Mouse (Mus musculus): ENCODE data around the gene Actr6.
A peak's percentile ranks its signal among the peaks of the same experiment; 100 is the strongest.

The Actr6 gene

DNA sequence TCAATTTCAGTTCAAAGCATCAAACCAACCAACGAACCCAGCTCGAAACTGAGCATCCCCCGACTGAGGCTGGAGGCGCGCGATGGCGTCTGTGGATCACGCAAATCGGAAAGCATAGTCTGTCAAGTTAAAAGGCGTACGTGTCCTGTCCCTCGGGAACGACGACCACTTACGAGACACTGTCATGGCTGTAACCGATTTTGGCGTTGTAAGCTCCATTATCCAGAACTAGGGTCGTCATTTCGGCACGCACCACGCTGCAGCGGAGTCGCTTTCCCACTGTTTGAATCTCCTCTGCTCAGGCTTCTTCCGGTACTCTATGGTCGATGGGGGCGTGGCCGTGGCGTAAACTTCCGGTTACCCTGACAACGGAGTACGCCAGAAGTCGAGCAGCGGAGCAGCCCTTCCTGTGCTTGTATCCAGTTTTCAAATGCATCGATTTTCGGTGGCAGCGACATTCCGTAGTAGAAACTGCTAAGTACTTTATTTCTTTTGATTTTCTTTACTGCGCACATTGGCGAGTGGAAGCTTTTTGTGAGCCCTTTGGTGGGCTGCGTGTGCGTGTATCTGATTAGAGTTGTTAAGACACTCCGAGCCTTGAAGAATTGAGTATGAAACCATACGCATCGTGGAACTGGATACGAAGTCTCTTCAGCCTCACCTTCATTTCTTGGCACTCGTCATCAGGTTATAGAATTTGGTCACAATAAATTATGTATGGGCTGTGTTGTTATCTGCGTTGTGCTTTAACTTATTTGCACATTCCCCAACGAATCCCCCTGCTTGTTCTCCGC is at the start of gene Actr6:
TSS of gene Actr6 (minus strand) at position 295 of the 794 bp plus-strand sequence.
- DNase-seq = peak; percentile 84 to 90

DNA sequence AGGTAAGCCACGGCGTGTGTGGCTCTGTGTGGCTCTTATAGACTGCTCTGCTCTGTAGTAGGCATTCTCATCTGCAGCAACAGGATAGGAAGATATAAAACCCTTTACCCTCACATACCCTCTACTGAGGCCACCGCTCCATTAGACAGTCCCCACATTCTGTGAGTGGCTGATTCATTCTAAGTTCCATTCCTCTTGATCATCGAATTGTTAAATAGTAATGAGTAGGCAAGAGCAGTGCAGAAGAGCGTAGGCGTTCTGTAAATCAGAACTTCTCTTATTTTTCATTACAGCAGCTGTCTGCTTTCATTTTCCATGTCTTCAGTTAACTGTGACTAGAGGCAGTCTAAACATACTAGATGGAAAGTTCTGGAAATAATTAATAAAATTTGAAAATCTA is 43.9 kb upstream of the Actr6 start:
- DNase-seq = no peak

DNA sequence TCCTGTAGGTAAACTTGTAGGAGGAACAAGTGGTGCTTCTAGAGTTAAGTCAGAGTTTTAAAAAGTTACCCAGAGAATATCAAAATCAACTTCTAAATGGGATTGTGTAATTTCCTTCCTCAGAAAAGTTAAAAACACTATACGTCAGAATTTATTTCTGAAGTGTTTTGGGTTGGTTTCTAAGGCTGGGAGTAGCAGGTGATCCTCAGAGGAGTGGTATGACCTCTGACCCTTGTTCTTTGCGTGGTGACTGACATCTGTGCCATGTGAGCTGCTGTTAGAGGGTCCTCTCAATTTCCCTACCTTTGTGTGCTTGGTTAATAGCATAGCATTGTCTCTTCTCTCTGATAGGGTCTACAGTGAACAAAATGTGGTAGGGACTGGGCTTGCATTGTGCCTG is 39.8 kb upstream of the Actr6 start:
- no peak for DNase-seq

DNA sequence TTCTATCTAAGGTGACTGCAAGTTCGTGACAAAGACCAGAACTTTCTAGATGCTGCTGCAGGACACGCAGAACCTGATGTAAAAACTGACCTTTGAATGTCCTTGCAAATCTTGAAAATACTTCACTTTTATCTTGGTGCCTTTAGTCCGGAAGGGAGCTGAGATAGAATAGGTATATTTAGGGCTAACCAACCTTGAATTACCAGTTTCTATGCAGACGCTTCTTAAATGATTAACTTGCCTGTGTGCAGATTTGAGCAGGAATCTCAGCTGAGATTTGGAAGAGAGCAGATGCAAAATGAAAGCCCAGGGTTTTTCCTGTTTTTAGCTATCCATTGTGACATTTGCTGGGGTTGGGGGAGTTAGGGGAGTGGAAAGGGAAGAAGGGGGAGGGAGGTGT is 37.0 kb upstream of the Actr6 start:
- DNase-seq = no peak

DNA sequence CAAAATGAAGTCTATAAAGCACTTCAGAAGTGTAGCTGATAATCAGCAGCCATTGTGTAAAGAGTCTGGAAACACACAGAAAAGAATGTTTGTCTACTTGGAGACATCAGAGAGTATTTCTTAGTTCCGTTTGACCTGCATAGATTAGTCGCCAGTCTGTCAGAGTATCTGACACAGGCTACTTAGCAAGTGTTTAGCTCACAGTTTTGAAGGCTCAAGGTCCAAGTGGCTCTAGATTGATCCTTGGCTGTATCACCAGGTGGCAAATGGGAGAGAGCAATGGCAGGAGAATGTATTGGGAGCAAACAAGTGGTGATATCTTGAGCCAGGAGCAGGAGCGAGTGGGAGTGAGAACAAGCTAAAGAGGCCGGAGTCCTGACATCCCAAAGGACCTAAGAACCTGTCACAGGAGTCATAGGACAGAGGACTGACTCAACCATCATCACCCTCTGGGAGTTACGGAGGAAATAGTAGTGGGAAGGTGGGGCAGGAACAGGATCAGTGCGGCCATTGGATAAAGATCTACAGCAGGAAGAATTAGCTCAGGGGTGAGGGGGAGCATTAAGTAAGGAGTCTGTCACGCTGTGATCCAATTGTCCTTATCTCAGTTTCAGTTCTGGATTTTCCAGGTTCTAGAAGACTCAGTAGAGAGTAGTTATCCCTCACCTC is 36.4 kb upstream of the Actr6 start:
- no peak for DNase-seq

DNA sequence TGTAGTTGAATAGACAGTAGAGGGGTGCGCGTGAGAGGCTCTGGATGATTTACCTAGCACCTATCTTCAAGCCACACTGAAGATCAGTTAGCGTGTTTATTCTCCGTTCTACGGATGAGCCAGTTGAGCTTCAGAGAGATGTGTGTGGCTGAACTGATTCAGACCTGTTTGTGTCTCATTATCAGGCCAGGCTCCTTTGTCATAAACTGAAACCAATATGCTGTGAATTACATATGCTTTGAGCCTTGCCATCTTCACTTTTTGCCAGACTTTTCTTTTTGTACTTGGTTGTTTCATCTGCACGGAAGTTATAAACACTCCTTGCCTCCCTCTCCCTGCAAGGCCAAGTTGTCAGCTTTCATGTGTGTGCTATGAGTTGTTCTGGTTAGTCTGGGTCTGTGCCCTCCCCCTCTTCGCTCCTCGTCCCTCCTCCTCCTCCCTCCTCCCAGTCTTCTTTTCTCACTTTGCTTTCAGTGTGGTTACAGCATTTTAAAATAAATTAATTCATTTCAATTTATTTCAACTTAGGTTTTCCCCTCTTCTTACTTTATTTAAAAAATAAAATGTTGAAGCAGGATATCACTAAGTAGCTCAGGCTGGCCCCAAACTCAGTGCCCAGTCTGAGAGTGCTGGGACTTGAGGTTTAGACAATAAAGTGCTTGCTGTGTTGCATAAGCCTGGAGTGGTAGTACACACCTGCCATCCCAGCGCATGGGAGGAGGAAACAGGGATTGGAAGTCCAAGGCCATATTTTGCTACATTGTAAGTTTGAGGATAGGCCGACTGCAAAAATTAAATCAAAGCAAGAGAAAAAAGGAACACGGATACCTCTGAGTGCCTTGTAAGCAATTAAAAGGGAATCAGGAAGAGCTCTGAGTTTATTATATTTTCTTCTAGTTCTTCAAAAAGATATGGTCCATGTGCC is 34.0 kb upstream of the Actr6 start:
- DNase-seq = no peak

DNA sequence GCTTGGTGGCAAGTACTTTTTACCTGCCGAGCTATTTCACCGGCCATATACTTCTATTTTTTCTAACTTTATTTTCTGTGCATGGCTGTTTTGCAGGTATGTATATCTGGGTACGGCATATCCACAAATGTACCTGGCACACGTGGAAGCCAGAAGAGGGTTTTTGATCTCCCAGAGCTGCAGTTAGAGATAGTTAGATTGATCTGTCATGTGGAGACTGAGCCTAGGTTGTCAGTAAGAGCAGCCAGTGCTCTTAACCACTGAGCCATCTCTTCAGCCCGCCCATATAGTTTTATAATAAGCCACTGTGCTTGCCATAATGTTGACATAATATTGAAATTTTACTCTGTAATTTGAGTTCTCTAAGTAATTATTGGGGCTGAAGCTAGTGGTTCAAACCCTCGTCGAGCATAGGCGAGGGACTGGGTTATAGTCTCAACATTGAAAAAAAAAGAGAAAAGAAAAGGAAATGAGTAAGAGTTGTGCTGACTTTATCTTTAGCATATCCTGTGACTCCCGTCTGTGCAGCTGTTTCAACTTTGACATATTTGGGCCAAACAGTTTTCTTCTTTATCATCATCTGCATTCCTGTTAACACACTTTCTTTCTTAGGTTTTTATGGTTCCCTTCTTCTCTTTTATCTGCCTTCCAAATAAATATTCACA is 32.5 kb upstream of the Actr6 start:
- DNase-seq = no peak

DNA sequence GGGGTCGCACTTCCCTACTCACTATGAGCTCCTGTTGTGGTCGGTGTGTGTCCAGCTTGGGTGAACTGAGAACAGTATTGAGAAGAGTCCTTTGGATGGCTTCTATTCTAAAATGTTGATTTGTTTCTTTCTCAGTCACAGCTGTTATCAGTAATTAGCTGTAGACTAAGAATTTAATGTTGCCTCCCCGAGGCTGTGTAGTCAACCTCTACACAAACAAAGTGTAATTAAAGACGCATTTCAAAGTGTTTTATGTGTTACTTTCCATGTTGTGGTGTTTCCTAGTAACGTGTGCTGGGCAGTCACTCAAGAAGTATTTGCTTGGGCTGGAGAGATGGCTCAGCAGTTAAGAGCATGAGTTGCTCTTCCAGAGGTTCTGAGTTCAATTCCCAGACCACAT is 28.7 kb upstream of the Actr6 start:
- no peak for DNase-seq

DNA sequence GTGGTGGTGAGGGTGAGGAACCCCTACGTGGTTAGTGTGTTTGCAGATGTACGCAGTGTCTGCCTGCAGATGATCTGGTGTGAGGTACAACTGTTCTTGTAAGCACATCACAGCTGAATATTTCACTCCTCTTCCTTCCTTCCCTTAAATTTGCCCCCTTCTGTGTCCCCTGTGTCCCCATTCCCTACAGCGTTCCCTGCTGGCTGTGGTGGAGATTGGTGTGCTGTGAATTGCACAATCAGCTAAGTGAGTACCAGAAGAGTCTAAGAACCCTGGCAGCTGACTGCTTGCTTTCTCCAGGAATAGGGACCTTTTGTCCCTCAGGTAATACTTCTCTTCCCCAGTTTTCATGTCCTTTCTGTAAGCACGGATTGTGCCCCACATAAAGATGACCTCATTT is 23.1 kb upstream of the Actr6 start:
- DNase-seq = no peak

DNA sequence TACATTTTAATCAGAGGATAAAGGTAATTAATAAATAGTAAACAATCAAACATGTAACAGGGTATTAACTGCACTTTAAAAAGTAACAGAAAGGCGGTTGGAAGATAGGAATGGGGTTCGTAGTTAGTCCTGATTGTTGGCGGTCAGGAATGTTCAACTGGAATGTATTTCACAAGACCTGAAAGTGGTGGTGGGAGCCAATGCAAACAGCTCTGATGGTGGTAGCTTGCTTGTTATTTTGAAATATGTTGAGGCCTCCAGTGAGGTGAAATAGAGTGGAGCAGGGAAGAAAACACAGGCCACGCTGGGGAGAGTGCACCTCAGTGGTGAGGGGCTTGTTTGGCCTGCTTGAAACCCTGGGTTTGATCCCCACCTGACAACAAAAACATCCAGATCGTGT is 19.0 kb upstream of the Actr6 start:
- DNase-seq = no peak

DNA sequence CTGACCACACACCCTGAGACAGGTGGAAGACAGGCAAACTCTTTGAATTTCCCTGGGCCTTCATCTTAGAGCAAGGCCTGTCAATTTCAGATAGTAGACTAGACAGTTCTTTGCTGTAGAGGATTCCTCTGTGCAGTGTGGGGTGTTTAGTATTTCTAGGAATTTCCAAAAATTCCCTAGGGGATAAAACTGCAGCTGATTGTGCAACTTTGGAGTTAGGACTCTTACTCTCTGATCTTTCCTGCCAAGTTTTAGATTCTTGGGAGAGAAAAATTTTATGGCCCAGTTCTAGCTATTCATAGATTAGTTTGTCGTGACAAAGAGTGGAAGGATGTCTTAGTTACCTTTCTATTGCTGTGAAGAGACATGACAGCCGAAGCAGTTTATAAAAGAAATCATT is 16.5 kb upstream of the Actr6 start:
- DNase-seq = no peak

DNA sequence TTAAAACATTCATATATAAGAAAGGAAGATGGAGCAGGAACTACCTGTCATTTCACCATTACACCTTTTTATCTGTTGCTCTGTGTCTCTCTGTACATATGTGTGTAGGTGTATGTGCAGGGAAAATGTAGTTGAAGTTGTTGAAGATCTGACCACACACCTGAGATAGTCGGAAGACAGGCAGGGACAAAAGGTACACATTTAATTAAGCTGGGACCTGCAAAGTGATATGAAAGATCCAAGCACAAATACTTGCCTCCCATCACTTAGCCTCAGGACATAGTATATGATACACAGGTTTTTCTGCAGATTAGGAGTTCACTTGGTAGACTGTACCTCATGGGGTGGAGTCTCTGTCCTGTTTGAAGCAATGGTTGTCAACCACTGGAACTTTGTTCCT is 15.8 kb upstream of the Actr6 start:
- no peak for DNase-seq

DNA sequence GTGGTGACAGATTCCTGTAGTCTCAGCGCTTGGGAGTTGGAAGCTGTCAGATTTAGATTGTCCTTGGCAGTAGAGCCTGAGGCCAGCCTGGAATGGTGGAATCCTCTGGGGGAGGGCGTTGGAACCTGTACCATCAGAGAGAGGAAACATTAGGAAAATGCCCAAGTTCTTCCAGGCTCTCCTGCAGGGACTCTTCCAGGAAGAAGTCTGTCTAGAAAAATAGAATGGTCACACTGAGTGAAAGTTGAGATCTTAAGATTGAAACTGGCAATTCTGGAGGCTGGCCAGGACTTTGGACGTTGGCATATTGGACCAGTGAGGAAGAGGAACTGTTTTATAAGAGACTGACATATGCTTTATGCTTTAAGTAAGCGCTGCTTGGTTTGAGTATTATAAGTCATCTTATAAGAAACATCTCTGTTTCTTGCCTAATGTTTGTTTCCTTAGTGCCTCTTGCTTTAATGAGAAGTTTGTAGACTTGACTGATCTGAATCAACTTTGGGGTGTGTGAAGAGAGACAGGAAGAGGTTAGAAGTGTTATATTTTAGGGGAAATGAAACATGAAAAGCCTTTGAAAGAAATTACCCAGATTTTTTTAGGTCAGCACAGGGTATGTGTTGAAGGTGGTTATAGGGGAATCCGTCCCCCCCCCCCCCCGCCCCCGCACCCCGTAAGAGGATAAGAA is 15.3 kb upstream of the Actr6 start:
- no peak for DNase-seq

DNA sequence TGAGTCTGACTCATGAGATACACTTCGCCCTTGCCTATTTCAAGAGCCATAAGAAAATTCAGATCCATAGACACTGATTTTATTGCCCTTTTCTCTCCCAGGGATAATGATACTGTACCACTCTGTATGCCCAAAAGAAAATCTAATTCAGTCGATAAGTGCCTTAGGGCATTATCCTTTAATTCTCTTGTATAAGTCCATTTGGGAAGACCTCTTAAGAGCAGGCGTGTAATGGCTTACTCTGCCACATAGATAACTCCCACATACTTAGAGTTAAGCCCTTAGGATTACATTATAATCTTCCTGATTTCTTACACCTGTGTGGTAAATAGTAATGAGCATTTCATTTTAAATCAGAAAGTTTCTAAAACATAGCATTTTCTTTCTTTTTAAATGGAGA is 14.5 kb upstream of the Actr6 start:
- DNase-seq = no peak

DNA sequence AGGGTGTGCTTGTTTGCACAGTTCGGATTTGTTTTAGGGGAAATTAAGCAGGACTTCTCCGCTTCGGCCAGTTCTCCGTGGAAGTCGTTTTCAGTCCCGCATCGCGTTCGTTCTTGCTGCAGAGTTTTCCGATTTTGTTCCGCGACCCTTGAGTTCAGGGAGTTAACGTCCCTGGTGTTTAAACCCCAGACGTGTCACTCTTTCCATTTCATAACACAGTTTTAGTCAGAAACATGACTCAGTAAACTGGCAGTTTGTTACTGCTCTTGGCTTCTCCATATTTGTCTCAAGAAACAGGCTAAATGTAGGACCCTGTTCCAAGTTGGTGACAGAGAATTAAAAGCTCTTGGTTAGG is 13.5 kb upstream of the Actr6 start:
- DNase-seq = no peak

DNA sequence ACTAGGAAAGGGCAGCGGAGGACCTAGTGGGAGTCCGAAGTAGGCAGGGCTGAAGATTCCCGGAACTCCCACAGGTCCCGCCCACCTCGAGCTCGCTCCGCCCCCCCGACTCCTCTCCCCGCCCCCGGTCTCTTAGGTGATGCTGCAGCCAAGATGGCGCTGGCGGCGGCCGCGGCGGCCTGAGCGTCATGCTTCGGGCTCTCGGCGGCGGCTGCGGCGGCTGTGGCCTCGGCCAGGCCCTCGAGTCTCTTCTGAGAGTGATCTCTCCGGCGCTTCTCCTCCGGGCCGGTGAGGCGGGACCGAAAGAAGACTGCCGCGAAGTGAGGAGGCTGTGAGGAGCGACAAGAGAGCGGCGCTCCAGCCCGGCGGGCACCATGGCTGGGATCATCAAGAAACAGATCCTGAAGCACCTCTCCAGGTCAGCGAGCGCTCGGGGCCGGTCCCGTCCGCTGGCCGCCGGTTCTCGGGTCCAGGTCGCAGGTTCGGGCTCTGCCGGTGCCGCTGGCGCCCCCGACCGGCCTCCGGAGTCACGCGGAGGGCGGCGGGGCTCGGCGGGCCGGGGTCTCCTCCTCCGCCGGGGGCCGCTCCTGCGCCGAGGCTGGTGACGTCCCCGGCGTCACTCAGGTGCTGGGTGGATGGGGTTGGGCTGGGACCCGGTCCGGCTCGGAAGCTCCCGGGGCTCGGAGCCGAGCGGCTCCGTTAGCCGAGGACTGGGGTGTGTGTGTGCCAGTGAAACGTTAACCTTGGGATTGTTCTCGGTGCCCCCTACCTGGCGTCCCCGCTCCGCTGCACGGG is 13.0 kb upstream of the Actr6 start, which contains the start of gene Uhrf1bp1l:
TSS of gene Uhrf1bp1l (plus strand) at position 121 of the 795 bp plus-strand sequence.
- peak; percentile 86 to 94 for DNase-seq

DNA sequence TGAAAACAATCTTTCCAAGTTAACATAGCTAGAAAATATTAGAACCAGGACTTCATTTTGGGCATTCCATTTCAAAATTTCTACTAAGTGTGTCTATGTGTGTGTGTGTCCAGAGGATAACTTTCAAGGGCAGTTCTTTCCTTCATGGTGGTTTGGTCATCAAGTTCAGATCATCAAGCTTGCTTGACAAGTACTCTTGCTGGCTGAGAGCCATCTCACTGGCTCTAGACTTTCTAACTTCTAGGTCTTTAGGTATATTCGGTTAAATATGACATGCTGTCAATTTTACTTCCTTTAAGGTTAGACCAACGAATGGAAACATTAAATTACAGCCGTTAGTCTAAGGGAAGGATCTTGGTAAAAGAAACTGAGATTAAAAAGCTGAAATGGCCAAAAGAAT is 12.2 kb upstream of the Actr6 start:
- DNase-seq = no peak

DNA sequence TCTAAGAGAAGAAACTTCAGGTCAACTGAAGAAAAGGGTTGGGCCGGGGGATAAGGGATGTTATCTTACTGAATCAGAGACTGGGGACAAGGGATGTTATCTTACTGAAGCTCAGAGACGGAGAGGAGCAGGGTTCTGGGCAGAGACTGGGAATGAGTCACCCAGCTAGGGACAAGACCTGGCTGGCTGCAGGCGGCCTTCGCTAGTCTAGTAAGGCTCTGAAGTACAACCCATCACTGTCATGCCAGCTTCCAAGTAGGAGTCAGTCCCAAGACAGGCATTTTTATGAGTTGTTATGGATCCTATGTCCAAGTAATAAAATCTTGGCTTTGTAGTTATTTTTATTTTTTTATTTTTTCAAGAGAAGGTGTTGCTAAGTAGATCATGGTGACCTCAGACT is 11.2 kb upstream of the Actr6 start:
- no peak for DNase-seq

DNA sequence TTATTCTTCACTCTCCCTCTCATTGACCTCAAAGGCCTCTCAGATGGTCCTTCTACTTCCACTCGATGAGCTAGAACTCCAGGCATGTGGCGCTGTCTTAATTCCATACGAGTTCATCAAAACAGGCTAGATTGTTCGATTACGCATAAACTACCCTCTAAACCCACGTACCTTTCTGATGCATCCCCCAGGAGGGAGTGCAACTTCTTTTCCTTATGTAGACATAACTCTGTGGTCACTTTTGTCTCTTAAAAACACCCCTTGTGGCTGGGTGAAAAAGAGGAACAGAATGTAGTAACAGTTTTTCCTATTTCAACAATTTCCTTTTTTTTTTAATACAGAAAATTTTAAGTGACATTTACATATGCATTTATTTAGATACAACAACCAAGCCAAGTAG is 8.9 kb upstream of the Actr6 start:
- DNase-seq = no peak

DNA sequence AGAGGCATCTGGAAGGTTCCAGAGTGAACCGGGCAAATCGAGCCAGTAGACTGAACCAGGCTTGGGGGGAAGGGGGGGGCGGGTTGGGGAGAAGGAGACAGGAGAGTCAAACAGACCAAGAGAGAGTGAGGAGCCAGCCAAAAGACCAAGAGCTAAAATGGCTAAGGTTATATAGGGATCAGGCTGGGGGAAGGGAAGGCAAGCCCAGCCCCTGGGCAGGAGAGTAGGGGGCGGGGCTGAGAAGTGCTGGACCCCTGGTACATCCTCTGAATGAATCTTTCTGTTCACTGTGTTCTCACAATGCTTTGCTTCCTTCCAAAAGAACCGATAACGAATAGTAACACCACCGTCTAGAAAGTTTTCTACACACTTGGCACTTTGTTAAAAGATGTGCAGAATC is 7.6 kb upstream of the Actr6 start:
- DNase-seq = no peak

DNA sequence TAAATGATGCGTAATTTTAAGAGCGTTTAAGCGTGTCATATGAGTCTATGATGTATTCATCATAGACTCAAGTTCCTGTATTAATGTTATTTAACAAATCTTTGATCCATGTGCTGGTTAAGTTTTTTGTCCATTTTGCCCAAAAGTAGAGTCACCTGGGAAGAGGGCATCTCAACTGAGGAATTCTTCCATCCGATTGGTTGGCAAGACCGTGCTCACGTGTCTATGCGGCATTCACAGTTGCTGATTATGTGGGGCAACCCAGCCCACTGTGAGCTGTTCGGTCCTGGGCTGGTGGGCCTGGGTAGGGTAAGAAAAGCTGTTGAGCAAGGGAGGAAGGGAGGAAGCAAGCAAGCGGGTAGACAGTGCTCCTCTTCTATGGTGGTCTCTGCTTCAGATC is 6.3 kb upstream of the Actr6 start:
- no peak for DNase-seq

DNA sequence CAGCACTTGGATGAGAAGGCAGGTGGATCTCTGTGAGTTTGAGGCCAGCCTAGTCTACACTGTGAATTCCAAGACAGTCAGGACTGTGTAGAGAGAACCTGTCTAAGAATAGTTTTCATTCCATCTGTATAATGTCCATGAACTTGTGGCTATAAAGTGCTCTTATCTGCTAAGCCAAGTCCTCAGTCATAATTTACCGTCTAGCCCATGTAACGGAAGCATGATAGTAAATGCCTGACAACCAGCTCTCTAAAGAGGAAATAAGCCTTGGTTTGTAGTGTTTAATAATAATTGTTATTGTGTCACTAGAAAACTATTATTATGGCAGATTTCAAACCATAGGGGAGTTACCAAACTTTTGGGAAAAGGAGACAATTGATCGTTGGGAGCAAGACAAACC is 5.8 kb upstream of the Actr6 start:
- DNase-seq = no peak

All from spleen, adult 18-20 months (tissue).